In the genomic region with DNA sequence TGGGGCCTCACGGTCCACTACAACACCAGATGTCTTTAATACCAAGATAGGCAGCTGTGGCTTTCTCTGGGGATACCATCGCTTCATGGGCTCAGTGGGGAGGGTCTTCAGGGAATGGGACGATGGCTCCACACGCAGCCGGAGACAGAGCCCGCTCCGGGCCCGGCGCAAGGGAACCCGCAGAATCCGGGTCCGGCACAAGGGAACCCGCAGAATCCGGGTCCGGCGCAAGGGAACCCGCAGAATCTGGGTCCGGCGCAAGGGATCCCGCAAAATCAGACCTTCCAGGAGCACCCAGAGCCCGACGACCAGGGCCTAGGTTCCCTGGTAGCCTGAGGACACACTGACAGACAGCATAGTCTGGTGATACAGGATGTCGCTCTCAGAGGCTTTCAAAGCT, we compare ENCODE assay signal across 31 mouse cellular contexts. TPM values are rescaled to one million over a fixed set of nuclear protein-coding genes. Genes with fewer than 3 reads are reported as not detected.
DNase-seq lines count a peak whose midpoint lies in the region; ATAC-seq and TF ChIP-seq lines count a peak whose summit lies in the region.
"Had no signal": no experiment of that assay in that cellular context is flagged by ENCODE, and none has a peak within 500 bp of the region (broad histone marks: within the 10 kb centered on the region; RNA-seq: fewer than 3 reads in every experiment).

No protein-coding gene starts in this region.

- no peak for TF ChIP-seq CTCF in midbrain, postnatal 0 days (IDR thresholded peaks at IDR 0.05)
- TF ChIP-seq CTCF in ES-Bruce4 (IDR thresholded peaks at IDR 0.05; ENCODE audit: low read depth, low read length) (no peak), G1E (IDR thresholded peaks at IDR 0.05; ENCODE audit: low read depth, low read length) (no peak)

- H3K9ac ChIP-seq in midbrain, embryonic 11.5 days (ENCODE audit: low read length) = no peak overlapping the region
- no peak overlapping the region for H3K9ac ChIP-seq in midbrain, postnatal 0 days (replicated peaks; ENCODE audit: low read length, poor library complexity, severe bottlenecking)
- H3K9ac ChIP-seq in ES-Bruce4 (ENCODE audit: low read depth, poor library complexity, severe bottlenecking) = peak overlapping the region; percentile 41
- H3K9ac ChIP-seq: embryonic facial prominence, embryonic 13.5 days; forebrain, embryonic 12.5 days; forebrain, embryonic 15.5 days; heart, embryonic 12.5 days; heart, embryonic 15.5 days; hindbrain, embryonic 14.5 days had no signal

- no peaks in the 10 kb centered on the region for H3K27me3 ChIP-seq in midbrain, embryonic 11.5 days (ENCODE audit: control insufficient read depth, insufficient read depth, low read length)
- H3K27me3 ChIP-seq in midbrain, postnatal 0 days (ENCODE audit: insufficient read depth, low read length) = no peaks in the 10 kb centered on the region
- no peaks in the 10 kb centered on the region for H3K27me3 ChIP-seq in ES-Bruce4 (ENCODE audit: control insufficient read depth, insufficient read depth, low read length, poor library complexity, severe bottlenecking)
- no peaks in the 10 kb centered on the region for H3K27me3 ChIP-seq in G1E (ENCODE audit: insufficient read depth, low read length)
- H3K27me3 ChIP-seq: embryonic facial prominence, embryonic 13.5 days; forebrain, embryonic 12.5 days; forebrain, embryonic 15.5 days; heart, embryonic 12.5 days had no signal

- no peak overlapping the region for H3K4me3 ChIP-seq in midbrain, embryonic 11.5 days (ENCODE audit: low read depth, low read length)
- H3K4me3 ChIP-seq in midbrain, postnatal 0 days (ENCODE audit: low read depth, low read length) = no peak overlapping the region
- no peak overlapping the region for H3K4me3 ChIP-seq in ES-Bruce4 (ENCODE audit: low read depth, low read length)
- H3K4me3 ChIP-seq in G1E (ENCODE audit: low read depth, low read length) = peak overlapping the region; percentile 10; the same call in 1 of the 2 replicates
- H3K4me3 ChIP-seq in macrophage (ENCODE audit: inconsistent target) = no peak overlapping the region
- H3K4me3 ChIP-seq: embryonic facial prominence, embryonic 10.5 days; embryonic facial prominence, embryonic 13.5 days; erythroblast, embryonic 14.5 days; forebrain, embryonic 12.5 days; forebrain, embryonic 15.5 days; gastrocnemius, adult 2 months; heart, embryonic 12.5 days; heart, embryonic 15.5 days had no signal

- no peaks in the 10 kb centered on the region for H3K9me3 ChIP-seq in midbrain, embryonic 11.5 days (ENCODE audit: control insufficient read depth, low read length)
- no peaks in the 10 kb centered on the region for H3K9me3 ChIP-seq in midbrain, postnatal 0 days (ENCODE audit: low read length)
- H3K9me3 ChIP-seq in ES-Bruce4 (replicated peaks; ENCODE audit: control insufficient read depth, insufficient read depth, low read length, poor library complexity, severe bottlenecking) = no peaks in the 10 kb centered on the region
- peaks cover 6% of the 10 kb centered on the region for H3K9me3 ChIP-seq in G1E (replicated peaks)
- H3K9me3 ChIP-seq: embryonic facial prominence, embryonic 10.5 days; forebrain, embryonic 12.5 days; forebrain, embryonic 15.5 days; heart, embryonic 15.5 days had no signal

- H3K4me1 ChIP-seq in midbrain, embryonic 11.5 days (ENCODE audit: control insufficient read depth, insufficient read depth, low read length) = no peaks in the 10 kb centered on the region
- H3K4me1 ChIP-seq in midbrain, postnatal 0 days (ENCODE audit: insufficient read depth, low read length) = no peaks in the 10 kb centered on the region
- peaks cover 7% of the 10 kb centered on the region for H3K4me1 ChIP-seq in ES-Bruce4 (ENCODE audit: control insufficient read depth, insufficient read depth, low read length)
- peaks cover 69% of the 10 kb centered on the region for H3K4me1 ChIP-seq in G1E (ENCODE audit: insufficient read depth, low read depth, low read length)
- H3K4me1 ChIP-seq: embryonic facial prominence, embryonic 10.5 days; embryonic facial prominence, embryonic 13.5 days; forebrain, embryonic 15.5 days had no signal

- no peak overlapping the region for H3K4me2 ChIP-seq in midbrain, embryonic 11.5 days
- no peak overlapping the region for H3K4me2 ChIP-seq in midbrain, postnatal 0 days (ENCODE audit: low read depth, low read length, poor library complexity, severe bottlenecking)
- H3K4me2 ChIP-seq: embryonic facial prominence, embryonic 13.5 days; forebrain, embryonic 12.5 days; forebrain, embryonic 15.5 days; heart, embryonic 12.5 days; heart, embryonic 15.5 days; hindbrain, embryonic 14.5 days had no signal

- H3K36me3 ChIP-seq in midbrain, embryonic 11.5 days (ENCODE audit: control insufficient read depth, insufficient read depth, low read length) = no peaks in the 10 kb centered on the region
- H3K36me3 ChIP-seq in midbrain, postnatal 0 days (ENCODE audit: insufficient read depth, low read length) = no peaks in the 10 kb centered on the region
- H3K36me3 ChIP-seq in ES-Bruce4 (ENCODE audit: control insufficient read depth, insufficient read depth, low read length, poor library complexity, severe bottlenecking) = no peaks in the 10 kb centered on the region
- H3K36me3 ChIP-seq in G1E (replicated peaks) = peaks cover 49% of the 10 kb centered on the region
- peaks cover 12% of the 10 kb centered on the region; the same call in 1 of the 2 replicates for H3K36me3 ChIP-seq in macrophage (ENCODE audit: inconsistent target)
- H3K36me3 ChIP-seq: embryonic facial prominence, embryonic 10.5 days; embryonic facial prominence, embryonic 13.5 days; forebrain, embryonic 12.5 days; forebrain, embryonic 15.5 days; heart, embryonic 12.5 days; heart, embryonic 15.5 days had no signal

- no peak overlapping the region for H3K27ac ChIP-seq in midbrain, embryonic 11.5 days (ENCODE audit: low read depth, low read length)
- H3K27ac ChIP-seq in midbrain, postnatal 0 days (ENCODE audit: low read depth, low read length) = no peak overlapping the region
- H3K27ac ChIP-seq in ES-Bruce4 (ENCODE audit: insufficient read depth, low read length) (no peak overlapping the region), macrophage (peak overlapping the region; percentile 41)
- H3K27ac ChIP-seq: embryonic facial prominence, embryonic 10.5 days; embryonic facial prominence, embryonic 13.5 days; forebrain, embryonic 12.5 days; forebrain, embryonic 15.5 days; gastrocnemius, adult 2 months; heart, embryonic 15.5 days; hindbrain, embryonic 14.5 days; hindbrain, postnatal 0 days had no signal

- no peak for TF ChIP-seq EP300 in ES-Bruce4 (IDR thresholded peaks at IDR 0.05; ENCODE audit: insufficient read depth, low read depth, low read length)

- ATAC-seq in midbrain, embryonic 11.5 days (ENCODE audit: low FRiP score) = no peak
- ATAC-seq in midbrain, postnatal 0 days (ENCODE audit: low FRiP score) = no peak
- no peak for ATAC-seq in G1E (ENCODE audit: extremely low read depth, insufficient number of reproducible peaks, low FRiP score, poor library complexity, severe bottlenecking)
- ATAC-seq: forebrain, embryonic 15.5 days; hindbrain, postnatal 0 days; inflammation-experienced regulatory T-cells, adult 6 months; intestine, embryonic 16.5 days; Patski had no signal

- DNase-seq in midbrain, embryonic 11.5 days (ENCODE audit: low spot score, missing footprints) = peak; percentile 65
- DNase-seq in midbrain, postnatal 0 days (ENCODE audit: low spot score) = no peak
- DNase-seq in G1E (ENCODE audit: low spot score) = no peak
- no peak for DNase-seq in gastrocnemius, adult 18-20 months (ENCODE audit: low spot score)
- DNase-seq in frontal cortex, postnatal 10 days (ENCODE audit: low spot score in 2 of 2) = no peak
- DNase-seq: adrenal gland, postnatal 14 days; cerebellum, adult 18-20 months; cerebellum, adult 9-11 months; cerebellum, postnatal 25 days; embryo, embryonic 11 days; gastrocnemius, adult 2 months; gastrocnemius, postnatal 14 days; heart, adult 18-20 months; heart, postnatal 10 days; heart, postnatal 4 days; kidney, adult 18-20 months had no signal

- TF ChIP-seq POLR2A in ES-Bruce4 (IDR thresholded peaks at IDR 0.05; ENCODE audit: insufficient read depth, low read length) = no peak

- WGBS in midbrain, embryonic 11.5 days = 89% methylated on average over 23 of the region's 23 CpGs
- 93% methylated on average over 23 of the region's 23 CpGs for WGBS in midbrain, postnatal 0 days
- 95% methylated on average over 23 of the region's 23 CpGs for WGBS in macrophage (ENCODE audit: missing documents)

- peaks cover 22% of the 10 kb centered on the region for H3K79me2 ChIP-seq in macrophage (ENCODE audit: inconsistent target)

RNA-seq across cellular contexts. Expression of gene Osm, which starts 3.5 kb away (rescaled TPM):
- not detected in 2 replicates for polyA plus RNA-seq in midbrain, embryonic 11.5 days (2014; fragmentation: Nextera tagmentation; extraction: Ambion mirVana)
- 0.16 TPM in 1 of 2 replicates, not detected in the other for total RNA-seq in midbrain, postnatal 0 days (2014; rRNA removed)
- polyA plus RNA-seq in midbrain, postnatal 0 days (2015; fragmentation: Nextera tagmentation; extraction: Ambion mirVana) = 0.10 and 0.14 TPM in 2 replicates
- 0.52 and 0.88 TPM in 2 replicates for polyA plus RNA-seq in ES-Bruce4 (2011; ENCODE audit: insufficient read depth, insufficient read length, low read depth, missing spikeins)
- total RNA-seq in G1E (2014; fragmentation: Nextera tagmentation) = 7.2 and 8.0 TPM in 2 replicates
- 8.3 and 10.3 TPM in 2 replicates for total RNA-seq in G1E (2017)
- 4.0 and 4.5 TPM in 2 replicates for polyA plus RNA-seq in G1E (2012)
- total RNA-seq in macrophage (2018; cell fraction: chromatin; rRNA removed) = 100 to 1,000 TPM in 1 of 26 experiments, 10 to 100 TPM in 21, 1 to 10 TPM in 4; 5.0 to 109 (median 19.2) TPM
- 100 to 1,000 TPM in 7 of 26 experiments, 10 to 100 TPM in 16, 1 to 10 TPM in 3; 6.2 to 178 (median 25.6) TPM for total RNA-seq in macrophage (2018; cell fraction: cytosol; rRNA removed)
- 100 to 1,000 TPM in 8 of 26 experiments, 10 to 100 TPM in 18; 12.8 to 152 (median 30.9) TPM for total RNA-seq in macrophage (2018; cell fraction: nucleus; rRNA removed)
- 9.4 to 10.8 TPM (median 9.9 TPM) in 3 replicates for polyA plus RNA-seq in macrophage (2018)
- total RNA-seq in gastrocnemius, adult 18-20 months (2021) = not detected
- total RNA-seq: adrenal gland, postnatal 14 days; gastrocnemius, adult 2 months; gastrocnemius, postnatal 14 days; heart, postnatal 10 days; hindbrain, postnatal 0 days had no signal
- polyA plus RNA-seq: embryonic facial prominence, embryonic 10.5 days; embryonic facial prominence, embryonic 13.5 days; forebrain, embryonic 12.5 days; forebrain, embryonic 15.5 days; heart, embryonic 12.5 days; hindbrain, embryonic 11.5 days; hindbrain, embryonic 14.5 days; Patski had no signal

RNA-seq across cellular contexts. Expression of gene Lif, which starts 17.7 kb away (rescaled TPM):
- not detected in 2 replicates for polyA plus RNA-seq in midbrain, embryonic 11.5 days (2014; fragmentation: Nextera tagmentation; extraction: Ambion mirVana)
- total RNA-seq in midbrain, postnatal 0 days (2014; rRNA removed) = 0.05 TPM in 2 replicates
- 0.05 TPM in 1 of 2 replicates, not detected in the other for polyA plus RNA-seq in midbrain, postnatal 0 days (2015; fragmentation: Nextera tagmentation; extraction: Ambion mirVana)
- 12.1 and 13.3 TPM in 2 replicates for polyA plus RNA-seq in ES-Bruce4 (2011; ENCODE audit: insufficient read depth, insufficient read length, low read depth, missing spikeins)
- total RNA-seq in G1E (2014; fragmentation: Nextera tagmentation) = 0.75 TPM in 1 of 2 replicates, not detected in the other
- 1.0 and 1.2 TPM in 2 replicates for total RNA-seq in G1E (2017)
- 0.02 and 0.12 TPM in 2 replicates for polyA plus RNA-seq in G1E (2012)
- 10 to 100 TPM in 5 of 26 experiments, 1 to 10 TPM in 4, under 1 TPM in 8, not detected in 9; 0.13 to 94.1 (median 1.3) TPM for total RNA-seq in macrophage (2018; cell fraction: chromatin; rRNA removed)
- total RNA-seq in macrophage (2018; cell fraction: cytosol; rRNA removed) = 10 to 100 TPM in 3 of 26 experiments, 1 to 10 TPM in 2, under 1 TPM in 17, not detected in 4; 0.03 to 32.8 (median 0.21) TPM
- 100 to 1,000 TPM in 1 of 26 experiments, 10 to 100 TPM in 3, 1 to 10 TPM in 7, under 1 TPM in 10, not detected in 5; 0.17 to 116 (median 1.0) TPM for total RNA-seq in macrophage (2018; cell fraction: nucleus; rRNA removed)
- 0.06 to 0.14 TPM in 2 of 3 replicates, not detected in the other for polyA plus RNA-seq in macrophage (2018)
- total RNA-seq in gastrocnemius, adult 18-20 months (2021) = under 1 TPM; 0.11 to 0.21 TPM
- polyA plus RNA-seq: erythroblast, embryonic 14.5 days; forebrain, embryonic 12.5 days; forebrain, embryonic 15.5 days; hindbrain, embryonic 11.5 days; hindbrain, embryonic 14.5 days had no signal

RNA-seq across cellular contexts. Expression of gene Castor1, which starts 21.7 kb away (rescaled TPM):
- polyA plus RNA-seq in midbrain, embryonic 11.5 days (2014; fragmentation: Nextera tagmentation; extraction: Ambion mirVana) = 2.5 and 2.7 TPM in 2 replicates
- 9.7 and 10.6 TPM in 2 replicates for total RNA-seq in midbrain, postnatal 0 days (2014; rRNA removed)
- 4.9 and 7.5 TPM in 2 replicates for polyA plus RNA-seq in midbrain, postnatal 0 days (2015; fragmentation: Nextera tagmentation; extraction: Ambion mirVana)
- polyA plus RNA-seq in ES-Bruce4 (2011; ENCODE audit: insufficient read depth, insufficient read length, low read depth, missing spikeins) (29.6 and 35.2 TPM in 2 replicates), G1E (2012) (2.9 and 4.5 TPM in 2 replicates), macrophage (2018) (2.2 to 3.4 TPM (median 2.2 TPM) in 3 replicates)
- total RNA-seq in G1E (2014; fragmentation: Nextera tagmentation) (8.4 and 9.0 TPM in 2 replicates), G1E (2017) (8.2 and 10.7 TPM in 2 replicates)
- 1 to 10 TPM in 12 of 26 experiments, under 1 TPM in 7, not detected in 7; 0.44 to 4.1 (median 1.3) TPM for total RNA-seq in macrophage (2018; cell fraction: chromatin; rRNA removed)
- total RNA-seq in macrophage (2018; cell fraction: cytosol; rRNA removed) = 1 to 10 TPM; 1.1 to 5.2 (median 2.6) TPM
- total RNA-seq in macrophage (2018; cell fraction: nucleus; rRNA removed) = 1 to 10 TPM in 16 of 26 experiments, under 1 TPM in 7, not detected in 3; 0.30 to 3.1 (median 1.4) TPM
- total RNA-seq in gastrocnemius, adult 18-20 months (2021) = 1 to 10 TPM; 1.8 to 2.9 TPM

RNA-seq across cellular contexts. Expression of gene Tbc1d10a, which starts 53.1 kb away (rescaled TPM):
- polyA plus RNA-seq in midbrain, embryonic 11.5 days (2014; fragmentation: Nextera tagmentation; extraction: Ambion mirVana) = 14.6 and 17.3 TPM in 2 replicates
- total RNA-seq in midbrain, postnatal 0 days (2014; rRNA removed) = 41.9 and 48.4 TPM in 2 replicates
- 31.9 and 36.2 TPM in 2 replicates for polyA plus RNA-seq in midbrain, postnatal 0 days (2015; fragmentation: Nextera tagmentation; extraction: Ambion mirVana)
- 19.9 and 20.5 TPM in 2 replicates for polyA plus RNA-seq in ES-Bruce4 (2011; ENCODE audit: insufficient read depth, insufficient read length, low read depth, missing spikeins)
- total RNA-seq in G1E (2014; fragmentation: Nextera tagmentation) = 2.2 and 5.0 TPM in 2 replicates
- 20.8 and 25.4 TPM in 2 replicates for total RNA-seq in G1E (2017)
- 24.1 and 28.3 TPM in 2 replicates for polyA plus RNA-seq in G1E (2012)
- total RNA-seq in macrophage (2018; cell fraction: chromatin; rRNA removed) = 10 to 100 TPM; 20.1 to 91.9 (median 38.6) TPM
- 10 to 100 TPM in 25 of 26 experiments, 1 to 10 TPM in 1; 9.3 to 29.4 (median 18.4) TPM for total RNA-seq in macrophage (2018; cell fraction: cytosol; rRNA removed)
- total RNA-seq in macrophage (2018; cell fraction: nucleus; rRNA removed) = 10 to 100 TPM; 14.5 to 65.4 (median 28.4) TPM
- polyA plus RNA-seq in macrophage (2018) = 9.4 to 23.8 TPM (median 16.5 TPM) in 3 replicates
- 1 to 10 TPM; 3.5 to 3.8 TPM for total RNA-seq in gastrocnemius, adult 18-20 months (2021)

Comparison
In these comparisons a context has a peak if more than half of its experiments do, and no peak if none do; other contexts are left out.
1. RNA of gene Lif, which starts 17.7 kb away (polyA plus RNA-seq): 12.1 to 13.3 TPM in ES-Bruce4; 0.06 to 0.14 TPM in macrophage, 0.02 to 0.12 TPM in G1E, 0.05 TPM in midbrain, postnatal 0 days and not detected in midbrain, embryonic 11.5 days; every median in the first group is over 10 times any median in the second.